ENCODE assay signal across 8 mouse cellular contexts in genomic region chr8:72722769-72723650, GRCm38 (mm10). TPM values are rescaled to one million over a fixed set of nuclear protein-coding genes. Genes with fewer than 3 reads are reported as not detected.
DNase-seq lines count a peak whose midpoint lies in the region; ATAC-seq and TF ChIP-seq lines count a peak whose summit lies in the region.

Gene Sin3b, plus strand, starts transcription at chr8:72723285.

- peak; percentile 99 for ATAC-seq in forebrain, embryonic 15.5 days (replicated peaks)
- peak; percentile 96 for ATAC-seq in neutrophil, adult 5-6 weeks (ENCODE audit: extremely low read depth, insufficient number of reproducible peaks, low FRiP score, poor library complexity, severe bottlenecking)

- no peaks in the 10 kb centered on the region for H3K27me3 ChIP-seq in forebrain, embryonic 15.5 days

- peaks cover 13% of the 10 kb centered on the region for H3K4me1 ChIP-seq in forebrain, embryonic 15.5 days
- peaks cover 3% of the 10 kb centered on the region for H3K4me1 ChIP-seq in lung, adult 2 months (ENCODE audit: control insufficient read depth, insufficient read depth, low read length)

- WGBS in forebrain, embryonic 15.5 days = 13% methylated on average over 56 of the region's 56 CpGs
- 13% methylated on average over 56 of the region's 56 CpGs for WGBS in lung, adult 2 months

- H3K9ac ChIP-seq in forebrain, embryonic 15.5 days (replicated peaks) = peak within 1 kb of the TSS; percentile 85

- TF ChIP-seq POLR2A in lung, adult 2 months (IDR thresholded peaks at IDR 0.05; ENCODE audit: borderline replicate concordance, extremely low read depth, low read depth, low read length) = peak; percentile 86

- H3K36me3 ChIP-seq in forebrain, embryonic 15.5 days = peaks cover 33% of the 10 kb centered on the region

- peak within 1 kb of the TSS; percentile 39 for H3K27ac ChIP-seq in forebrain, embryonic 15.5 days (replicated peaks)

- peak; percentile 93 for DNase-seq in ES-CJ7 (ENCODE audit: low read depth, low spot score)
- peak; percentile 92 for DNase-seq in cerebellum, adult 11-12 months
- DNase-seq in heart, postnatal 25 days (ENCODE audit: low spot score) = peak; percentile 89
- peak; percentile 91 to 94 for DNase-seq in layer of hippocampus, adult 18-20 months (ENCODE audit: low spot score in 2 of 2)
- peak; percentile 98 for DNase-seq in lung, adult 2 months
- peak; percentile 90 for DNase-seq in thymus, adult 18-20 months

- no peak for TF ChIP-seq CTCF in lung, adult 2 months (IDR thresholded peaks at IDR 0.05; ENCODE audit: insufficient read depth, low read length)

- no peaks in the 10 kb centered on the region for H3K9me3 ChIP-seq in forebrain, embryonic 15.5 days

- peak within 1 kb of the TSS; percentile 88 for H3K4me2 ChIP-seq in forebrain, embryonic 15.5 days (replicated peaks)

- intact Hi-C loops in heart, postnatal 25 days (cut with DNase I) = loop anchor here (10.0 kb wide), 2 partner anchors 298 to 632 kb away; partner anchors contain the start of genes Eps15l1 and Large1

- H3K4me3 ChIP-seq in forebrain, embryonic 15.5 days = peak within 1 kb of the TSS; percentile 89
- peak within 1 kb of the TSS; percentile 76 for H3K4me3 ChIP-seq in lung, adult 2 months (replicated peaks; ENCODE audit: extremely low read depth, low read depth, low read length)

RNA-seq across cellular contexts. Expression of gene Sin3b, which starts in this region (rescaled TPM):
- 196 and 197 TPM in 2 replicates for polyA plus RNA-seq in forebrain, embryonic 15.5 days (2015; fragmentation: Nextera tagmentation; extraction: Ambion mirVana)
- 10 to 100 TPM; 77.1 to 78.3 TPM for total RNA-seq in heart, postnatal 25 days (2021)
- 100 to 1,000 TPM; 154 to 174 TPM for total RNA-seq in layer of hippocampus, adult 18-20 months (2021)
- polyA plus RNA-seq in lung, adult 2 months (2012; rRNA removed) = 89.9 and 108 TPM in 2 replicates
- total RNA-seq in neutrophil, adult 5-6 weeks (2017) = 124 and 128 TPM in 2 replicates

Comparison
In these comparisons a context has a peak if more than half of its experiments do, and no peak if none do; other contexts are left out.
1. Peak in every context shown above with its lines: DNase-seq, ATAC-seq, H3K4me3 ChIP-seq and H3K27ac ChIP-seq.